Mouse (Mus musculus) A20 (cell line): ENCODE measurements at regions not wholly inside any gene's neighbourhood (a gene's known extent, or its start where the extent isn't known, plus 50 kb on each side); places are given as distances from the start of the nearest gene placed in this dataset.

Experiments used
- DNase-seq: peaks from one replicate; pipeline ENCODE4 v3.0.0-alpha.2; 2011; ENCODE audit warnings: low read depth, low spot score

- DNase-seq = no peak
Observed at GRCm38 (mm10) chr14:102469326-102469725, 513.1 kb downstream of the Kctd12 start.

- DNase-seq = no peak
Observed at GRCm38 (mm10) chr14:102461001-102461400, 521.4 kb downstream of the Kctd12 start.

GRCm38 (mm10) chr14:102439738-102440137 is 542.7 kb downstream of the Kctd12 start:
- no peak for DNase-seq

- DNase-seq = no peak
Observed at GRCm38 (mm10) chr14:102403397-102404115, 578.9 kb downstream of the Kctd12 start.

GRCm38 (mm10) chr14:102402061-102402689 is 580.3 kb downstream of the Kctd12 start:
- DNase-seq = no peak

- no peak for DNase-seq
Observed at GRCm38 (mm10) chr14:102396036-102396734, 586.3 kb downstream of the Kctd12 start.

- no peak for DNase-seq
Observed at GRCm38 (mm10) chr14:102392351-102392750, 590.1 kb downstream of the Kctd12 start.

- no peak for DNase-seq
Observed at GRCm38 (mm10) chr14:102372994-102373567, 609.4 kb downstream of the Kctd12 start.

GRCm38 (mm10) chr14:102361589-102361988 is 620.8 kb downstream of the Kctd12 start:
- DNase-seq = no peak

GRCm38 (mm10) chr14:102329409-102329808 is 599.7 kb downstream of the Lmo7 start:
- peak; percentile 35 for DNase-seq

GRCm38 (mm10) chr14:102306332-102306731 is 576.6 kb downstream of the Lmo7 start:
- DNase-seq = peak; percentile 79

GRCm38 (mm10) chr14:102302826-102303225 is 573.1 kb downstream of the Lmo7 start:
- no peak for DNase-seq

- DNase-seq = no peak
Observed at GRCm38 (mm10) chr14:102300251-102300650, 570.5 kb downstream of the Lmo7 start.

- DNase-seq = no peak
Observed at GRCm38 (mm10) chr14:102291361-102291760, 561.6 kb downstream of the Lmo7 start.

GRCm38 (mm10) chr14:102250076-102250475 is 520.3 kb downstream of the Lmo7 start:
- no peak for DNase-seq

GRCm38 (mm10) chr14:102248581-102248980 is 518.8 kb downstream of the Lmo7 start:
- DNase-seq = no peak

- DNase-seq = no peak
Observed at GRCm38 (mm10) chr14:102248023-102248422, 518.3 kb downstream of the Lmo7 start.

GRCm38 (mm10) chr14:102243806-102244536 is 514.2 kb downstream of the Lmo7 start:
- no peak for DNase-seq

- DNase-seq = no peak
Observed at GRCm38 (mm10) chr14:102216581-102217368, 487.0 kb downstream of the Lmo7 start.

- no peak for DNase-seq
Observed at GRCm38 (mm10) chr14:102215267-102215964, 485.7 kb downstream of the Lmo7 start.
